Mouse (Mus musculus) heart, adult 9 months (tissue): ENCODE data around the gene Txnrd3.
A peak's percentile ranks its signal among the peaks of the same experiment; 100 is the strongest.

Experiments
- DNase-seq, 2 experiments: peaks; one replicate each; pipeline ENCODE4 v3.0.0; 2022; ENCODE audit warnings: low spot score in 2 of 2

Txnrd3 gene

DNA sequence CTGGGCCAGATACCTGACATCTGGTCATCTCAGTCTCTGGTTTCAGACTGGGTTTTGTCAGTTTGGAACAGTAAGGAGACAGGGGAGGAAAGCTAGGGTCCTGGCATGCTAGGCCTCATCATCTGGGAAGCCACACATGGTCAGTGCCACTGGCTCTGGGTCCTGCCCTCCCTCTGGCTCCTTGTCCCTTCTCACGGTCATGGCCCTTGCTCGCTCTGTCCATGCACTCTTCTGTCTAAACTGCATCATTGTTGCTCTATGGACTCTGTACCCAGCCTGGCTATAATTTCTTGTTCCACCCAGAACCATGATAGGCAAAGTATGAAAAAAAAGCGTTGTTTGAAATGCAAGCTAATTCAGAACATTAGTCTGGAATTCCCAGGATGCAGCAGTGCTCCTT lies 11.2 kb downstream of the Txnrd3 start:
- no peak for DNase-seq

- no peak for DNase-seq
These were observed 14.6 kb downstream of the Txnrd3 start for GRCm38 (mm10) chr6:89658342-89658741.

DNA sequence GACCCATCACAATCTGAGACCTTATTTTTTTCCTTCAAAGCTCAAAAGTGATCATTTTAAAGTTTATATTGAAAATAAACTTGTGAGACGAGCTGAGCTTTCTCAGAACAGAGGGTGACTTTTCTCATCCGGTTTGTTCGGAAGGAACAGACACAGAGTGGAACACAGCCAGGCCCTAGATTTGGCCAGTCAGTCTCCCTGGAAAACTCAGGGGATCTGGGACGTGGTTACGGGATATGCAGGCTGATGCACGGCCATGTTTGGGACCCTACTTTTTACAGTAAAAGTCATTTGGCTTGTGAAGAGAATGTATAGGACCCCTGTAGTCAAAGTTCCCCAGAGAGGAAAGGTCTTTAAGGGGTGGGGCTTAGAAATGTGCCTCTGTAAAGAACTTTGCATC lies 15.1 kb downstream of the Txnrd3 start:
- peak; percentile 33 to 34 for DNase-seq

- DNase-seq = peak; percentile 42 to 59
These were observed 16.1 kb downstream of the Txnrd3 start for GRCm38 (mm10) chr6:89659692-89660423.

- DNase-seq = no peak
These were observed 16.7 kb downstream of the Txnrd3 start for GRCm38 (mm10) chr6:89660490-89660889.

GRCm38 (mm10) chr6:89662521-89662920 lies 18.7 kb downstream of the Txnrd3 start:
- no peak for DNase-seq

DNA sequence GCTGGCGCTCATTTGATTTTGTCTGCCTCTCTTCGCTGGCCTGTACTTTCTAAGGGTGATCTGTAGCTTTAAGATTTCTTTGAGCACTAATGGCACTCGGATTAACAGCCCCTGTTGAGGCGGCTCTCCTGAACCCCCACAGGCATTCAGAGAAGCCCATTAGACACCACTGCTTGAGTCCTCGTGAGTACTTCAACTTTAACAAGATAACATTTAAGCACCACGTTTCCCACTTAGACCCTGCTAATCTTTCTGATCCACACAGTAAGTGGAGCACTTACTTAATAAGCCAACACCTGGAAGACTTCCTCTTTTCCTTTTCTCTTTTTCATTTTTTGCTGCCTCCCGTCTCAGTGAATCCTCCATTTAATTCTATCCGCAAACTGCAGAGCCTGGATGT lies 21.4 kb downstream of the Txnrd3 start:
- no peak for DNase-seq

DNA sequence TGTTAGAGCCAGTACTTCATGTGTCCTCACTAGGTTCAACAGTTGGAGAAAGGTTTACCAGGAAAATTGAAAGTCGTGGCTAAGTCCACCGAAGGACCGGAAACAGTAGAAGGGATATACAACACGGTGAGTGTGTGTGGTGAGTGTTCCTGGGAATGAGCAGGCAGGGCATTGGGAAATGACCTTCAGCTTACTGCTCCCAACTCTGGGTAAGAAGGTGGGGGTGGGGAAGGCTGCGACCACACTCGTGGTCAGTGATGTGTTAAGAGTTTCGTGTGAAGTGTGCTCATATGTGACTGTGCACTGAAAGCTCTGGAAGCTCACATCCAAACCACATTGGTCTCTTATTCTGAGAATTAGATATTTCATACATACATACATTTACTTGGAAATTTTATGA lies 21.9 kb downstream of the Txnrd3 start:
- no peak for DNase-seq

DNA sequence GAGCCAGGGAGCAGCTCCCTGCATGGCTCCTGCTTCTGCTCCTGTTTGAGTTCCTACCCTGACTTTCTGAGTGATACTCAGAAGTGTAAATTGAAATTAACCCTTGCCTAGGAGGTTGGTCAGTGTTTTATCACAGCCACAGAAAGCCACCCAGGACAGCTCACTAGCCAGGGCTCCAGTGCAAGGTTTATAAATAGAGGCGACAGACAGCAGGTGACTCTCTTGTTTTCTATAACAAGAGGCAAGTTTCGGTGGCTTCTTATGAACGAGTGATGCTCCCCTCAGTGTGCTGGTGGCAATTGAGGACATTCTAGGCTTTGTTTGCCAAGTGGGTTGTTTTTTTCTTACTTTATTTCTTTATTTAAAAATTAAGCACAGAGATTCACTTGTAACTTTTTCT lies 23.2 kb downstream of the Txnrd3 start:
- DNase-seq = no peak

- DNase-seq = no peak
These were observed 25.8 kb downstream of the Txnrd3 start for GRCm38 (mm10) chr6:89669556-89669955.

- no peak for DNase-seq
These were observed 27.6 kb downstream of the Txnrd3 start for GRCm38 (mm10) chr6:89671431-89671830.

- no peak for DNase-seq
These were observed 28.9 kb downstream of the Txnrd3 start for GRCm38 (mm10) chr6:89672641-89673040.

GRCm38 (mm10) chr6:89673135-89673780 lies 29.5 kb downstream of the Txnrd3 start:
- DNase-seq = no peak

DNA sequence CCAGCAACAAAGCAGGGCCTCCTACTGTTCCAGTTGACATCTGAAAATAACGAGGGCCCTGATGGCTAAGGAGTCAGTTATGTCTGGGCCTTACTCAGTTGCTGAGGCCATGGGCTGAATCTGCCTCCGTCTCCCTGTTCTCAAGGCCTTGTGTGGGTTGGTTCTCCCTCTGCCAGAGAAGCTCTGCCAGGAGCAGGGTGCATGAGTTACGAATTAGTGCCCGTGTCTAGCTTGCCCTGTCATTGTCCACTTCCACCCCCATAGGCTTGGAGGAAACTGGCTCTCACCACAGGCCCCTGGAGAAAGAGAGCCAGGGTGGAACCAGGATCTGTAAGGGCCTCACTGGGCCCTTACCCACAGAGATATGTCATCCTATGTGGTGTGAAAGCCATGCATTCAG lies 34.7 kb downstream of the Txnrd3 start:
- no peak for DNase-seq

DNA sequence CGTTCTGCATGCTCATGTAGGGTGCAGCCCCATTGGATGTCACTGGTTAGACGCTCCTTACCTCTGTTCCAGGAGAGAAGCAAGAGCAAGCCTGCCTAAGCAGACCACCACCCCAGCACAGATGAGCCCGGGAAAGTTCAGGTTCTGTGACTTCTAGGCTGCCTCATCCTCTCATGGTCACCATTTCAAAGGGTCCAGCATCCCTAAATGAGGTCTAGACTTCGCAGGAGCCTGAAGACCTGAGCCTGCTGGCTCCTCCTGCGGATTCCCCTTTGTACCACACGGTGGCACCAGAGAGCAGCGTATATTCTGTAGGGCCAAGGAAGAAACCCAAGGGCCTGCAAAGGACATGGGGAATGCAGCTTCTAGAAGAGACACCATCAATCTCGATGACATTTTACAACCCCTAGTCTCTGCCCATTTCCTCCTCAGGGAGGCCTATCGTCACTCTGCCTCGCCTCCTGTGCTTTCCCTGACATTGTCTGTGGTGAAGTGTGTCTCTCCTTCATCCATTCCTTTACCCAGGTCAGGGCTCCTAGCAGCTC lies 35.6 kb downstream of the Txnrd3 start:
- DNase-seq = peak; percentile 20 to 33

- peak; percentile 39 to 62 for DNase-seq
These were observed 36.4 kb downstream of the Txnrd3 start for GRCm38 (mm10) chr6:89680155-89680554.

DNA sequence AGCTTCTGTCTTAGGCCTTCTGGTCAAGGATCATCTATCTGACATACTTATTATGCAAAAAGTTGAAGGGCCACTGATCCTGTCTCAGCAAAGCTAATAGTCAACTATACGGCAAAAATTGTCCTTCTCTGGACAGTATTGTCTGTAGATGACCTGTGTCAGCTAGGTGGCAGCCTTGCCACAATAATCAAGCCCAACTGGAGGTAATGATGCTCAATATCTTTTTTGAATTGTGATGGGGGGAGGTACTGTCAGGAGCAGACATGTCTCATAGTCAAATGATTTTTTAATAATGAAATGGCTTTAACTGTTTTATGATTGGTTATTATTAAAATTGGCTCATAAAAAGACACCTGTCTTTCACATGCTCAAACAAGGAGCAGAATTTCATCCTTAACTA lies 40.4 kb downstream of the Txnrd3 start:
- DNase-seq = no peak

DNA sequence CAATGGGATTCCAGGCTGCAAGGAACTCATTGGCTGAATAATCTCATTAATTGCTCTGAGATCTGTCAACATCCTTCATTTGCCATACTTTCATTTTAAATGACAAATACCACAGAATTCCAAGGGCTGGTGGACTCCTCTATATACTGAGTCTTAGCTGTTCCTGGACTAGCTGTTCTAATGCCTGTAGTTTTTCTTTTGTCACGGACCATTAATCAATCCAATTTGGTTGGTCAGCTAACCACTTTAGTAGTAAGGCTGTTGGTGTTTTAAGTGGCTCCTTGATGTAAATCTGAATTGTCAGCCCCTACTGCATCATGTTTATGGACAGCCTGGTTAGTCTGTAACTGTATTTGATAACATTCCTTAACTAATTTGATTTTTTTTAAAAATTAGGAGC lies 43.3 kb downstream of the Txnrd3 start:
- DNase-seq = no peak

DNA sequence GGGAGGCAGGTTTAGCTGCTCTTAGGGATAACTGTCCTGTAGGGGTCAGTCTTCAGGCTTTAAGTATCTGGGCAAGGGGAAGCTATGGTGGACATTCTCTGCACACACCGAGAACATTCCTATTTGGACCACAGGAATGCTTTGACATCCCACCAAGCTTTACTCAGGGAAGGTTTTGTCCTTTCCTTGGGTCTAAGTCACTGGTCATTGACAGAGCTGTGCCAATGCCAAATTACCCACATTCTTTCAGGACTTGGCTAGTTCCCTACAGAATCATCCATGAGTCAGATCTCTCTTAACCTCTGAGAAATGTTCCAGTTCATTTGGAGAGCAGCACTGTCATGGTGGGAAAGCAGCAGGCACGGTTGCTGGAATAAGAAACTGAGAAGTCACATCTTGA lies 62.8 kb downstream of the Txnrd3 start:
- DNase-seq = no peak

GRCm38 (mm10) chr6:89707240-89707639 lies 63.5 kb downstream of the Txnrd3 start, which contains the start of gene Vmn1r40:
Vmn1r40 (plus strand) TSS chr6:89707540.
- DNase-seq = no peak

GRCm38 (mm10) chr6:89718051-89718450 lies 74.3 kb downstream of the Txnrd3 start:
- DNase-seq = no peak
